Mouse (Mus musculus): ENCODE data around the gene Camkk1. TPM values are rescaled to one million over a fixed set of nuclear protein-coding genes. Genes with fewer than 3 reads are reported as not detected.

Gene Camkk1
- 2.1 and 2.2 TPM in 2 replicates for polyA plus RNA-seq (2012; rRNA removed; ENCODE audit: low replicate concordance)

GRCm38 (mm10) chr11:73018471-73019146 is at the start of gene Camkk1:
Gene Camkk1, plus strand, starts transcription at chr11:73019008.

GRCm38 (mm10) chr11:72998771-72999170 is 20.0 kb upstream of the Camkk1 start, which contains the start of gene P2rx1:
Gene P2rx1, plus strand, starts transcription at chr11:72999103.

GRCm38 (mm10) chr11:73047542-73047996 is 28.8 kb downstream of the Camkk1 start, which contains the start of gene Ncbp3:
Gene Ncbp3, plus strand, starts transcription at chr11:73047783.

GRCm38 (mm10) chr11:73090283-73090682 is 71.5 kb downstream of the Camkk1 start, which contains the start of gene Itgae:
Gene Itgae, plus strand, starts transcription at chr11:73090583.

Other genes with a start within 250 kb of the Camkk1 start
- gene Cyb5d2, start 222.9 kb upstream of the Camkk1 start, polyA plus RNA-seq (2012; rRNA removed; ENCODE audit: low replicate concordance): 2.1 and 3.0 TPM in 2 replicates
- 48.3 and 72.8 TPM in 2 replicates for gene Zzef1, start 222.8 kb upstream of the Camkk1 start, polyA plus RNA-seq (2012; rRNA removed; ENCODE audit: low replicate concordance)
- gene Atp2a3, start 57.8 kb upstream of the Camkk1 start, polyA plus RNA-seq (2012; rRNA removed; ENCODE audit: low replicate concordance): 63.3 and 152 TPM in 2 replicates
- gene P2rx1, start 19.9 kb upstream of the Camkk1 start, polyA plus RNA-seq (2012; rRNA removed; ENCODE audit: low replicate concordance): 14.7 and 18.8 TPM in 2 replicates
- gene Ncbp3, start 28.8 kb downstream of the Camkk1 start, polyA plus RNA-seq (2012; rRNA removed; ENCODE audit: low replicate concordance): 0.88 and 0.90 TPM in 2 replicates
- 3.5 and 7.0 TPM in 2 replicates for gene Itgae, start 71.6 kb downstream of the Camkk1 start, polyA plus RNA-seq (2012; rRNA removed; ENCODE audit: low replicate concordance)
- 1.8 and 3.7 TPM in 2 replicates for gene Haspin, start 119.3 kb downstream of the Camkk1 start, polyA plus RNA-seq (2012; rRNA removed; ENCODE audit: low replicate concordance)
- 0.33 TPM in 1 of 2 replicates, not detected in the other for gene P2rx5, start 141.4 kb downstream of the Camkk1 start, polyA plus RNA-seq (2012; rRNA removed; ENCODE audit: low replicate concordance)
- 45.1 and 69.0 TPM in 2 replicates for gene Emc6, start 158.0 kb downstream of the Camkk1 start, polyA plus RNA-seq (2012; rRNA removed; ENCODE audit: low replicate concordance)
- 98.3 and 181 TPM in 2 replicates for gene Tax1bp3, start 158.1 kb downstream of the Camkk1 start, polyA plus RNA-seq (2012; rRNA removed; ENCODE audit: low replicate concordance)
- 13.2 and 13.6 TPM in 2 replicates for gene Ctns, start 180.0 kb downstream of the Camkk1 start, polyA plus RNA-seq (2012; rRNA removed; ENCODE audit: low replicate concordance)
- gene Shpk, start 180.5 kb downstream of the Camkk1 start, polyA plus RNA-seq (2012; rRNA removed; ENCODE audit: low replicate concordance): 15.3 and 15.7 TPM in 2 replicates
- gene Trpv1, start 215.3 kb downstream of the Camkk1 start, polyA plus RNA-seq (2012; rRNA removed; ENCODE audit: low replicate concordance): 0.11 TPM in 1 of 2 replicates, not detected in the other
- gene Trpv3, start 248.4 kb downstream of the Camkk1 start, polyA plus RNA-seq (2012; rRNA removed; ENCODE audit: low replicate concordance): 0.12 and 0.38 TPM in 2 replicates